In genomic region chr15:79693740-79694139, GRCm38 (mm10) we compare ENCODE assay signal across 10 mouse cellular contexts. TPM values are rescaled to one million over a fixed set of nuclear protein-coding genes. Genes with fewer than 3 reads are reported as not detected.
A peak's percentile ranks its signal among the peaks of the same experiment; 100 is the strongest.
DNase-seq lines count a peak whose midpoint lies in the region; ATAC-seq lines count a peak whose summit lies in the region.
"Had no signal": no experiment of that assay in that cellular context is flagged by ENCODE, and none has a peak within 500 bp of the region (broad histone marks: within the 10 kb centered on the region; RNA-seq: fewer than 3 reads in every experiment).

No protein-coding gene starts in this region.

- H3K27ac ChIP-seq in heart, embryonic 11.5 days (ENCODE audit: low read depth, low read length), result peak overlapping the region; percentile 36; the same call in 1 of the 2 replicates

- DNase-seq in heart, adult 9 months (ENCODE audit: low spot score in 2 of 2), result no peak
- peak; percentile 48 to 55 for DNase-seq in spleen, postnatal 10 days (ENCODE audit: low spot score in 2 of 2)
- DNase-seq in spleen, postnatal 14 days (ENCODE audit: low spot score in 2 of 2), result no peak
- DNase-seq in lung, postnatal 25 days (ENCODE audit: low spot score), result peak; percentile 37
- peak; percentile 67 to 68 for DNase-seq in thymus, postnatal 36 days
- DNase-seq in urinary bladder, postnatal 10 days (ENCODE audit: low spot score), result no peak
- DNase-seq in kidney, postnatal 36 days, result no peak
- DNase-seq: adrenal gland, postnatal 36 days; kidney, adult 2 months had no signal

- H3K4me1 ChIP-seq in heart, embryonic 11.5 days (ENCODE audit: control insufficient read depth, insufficient read depth, low read length), result peaks cover 28% of the 10 kb centered on the region; the same call in 1 of the 2 replicates

- peak overlapping the region; percentile 44 for H3K4me2 ChIP-seq in heart, embryonic 11.5 days

- H3K9me3 ChIP-seq in heart, embryonic 11.5 days (replicated peaks; ENCODE audit: control insufficient read depth, low read length), result no peaks in the 10 kb centered on the region

- H3K36me3 ChIP-seq in heart, embryonic 11.5 days (ENCODE audit: control insufficient read depth, insufficient read depth, low read length), result 0 out of 2 replicates have a peak, but pooled peaks cover 3% of the 10 kb centered on the region

- H3K27me3 ChIP-seq in heart, embryonic 11.5 days (ENCODE audit: control insufficient read depth, insufficient read depth, low read length), result no peaks in the 10 kb centered on the region

- no peak for ATAC-seq in heart, embryonic 11.5 days (replicated peaks; ENCODE audit: insufficient number of reproducible peaks, low FRiP score, low TSS enrichment)

- WGBS in heart, embryonic 11.5 days (ENCODE audit: insufficient replicate concordance), result 58% methylated on average over 11 of the region's 11 CpGs

- no peak overlapping the region; the same call in 1 of the 2 replicates for H3K9ac ChIP-seq in heart, embryonic 11.5 days (ENCODE audit: low read depth, low read length)

- H3K4me3 ChIP-seq in heart, embryonic 11.5 days (ENCODE audit: low read depth, low read length), result no peak overlapping the region

RNA-seq across cellular contexts. Expression of gene Gtpbp1, which starts 3.1 kb away (rescaled TPM):
- 22.7 and 26.3 TPM in 2 replicates for polyA plus RNA-seq in heart, embryonic 11.5 days (2014; fragmentation: Nextera tagmentation; extraction: Ambion mirVana)

RNA-seq across cellular contexts. Expression of gene Josd1, which starts 6.0 kb away (rescaled TPM):
- 10.9 and 15.3 TPM in 2 replicates for polyA plus RNA-seq in heart, embryonic 11.5 days (2014; fragmentation: Nextera tagmentation; extraction: Ambion mirVana)

RNA-seq across cellular contexts. Expression of gene Tomm22, which starts 23.1 kb away (rescaled TPM):
- polyA plus RNA-seq in heart, embryonic 11.5 days (2014; fragmentation: Nextera tagmentation; extraction: Ambion mirVana), result 260 and 273 TPM in 2 replicates

RNA-seq across cellular contexts. Expression of gene Cby1, which starts 34.7 kb away (rescaled TPM):
- polyA plus RNA-seq in heart, embryonic 11.5 days (2014; fragmentation: Nextera tagmentation; extraction: Ambion mirVana), result 38.2 and 45.4 TPM in 2 replicates

RNA-seq across cellular contexts. Expression of gene Fam227a, which starts 35.0 kb away (rescaled TPM):
- 0.87 and 1.7 TPM in 2 replicates for polyA plus RNA-seq in heart, embryonic 11.5 days (2014; fragmentation: Nextera tagmentation; extraction: Ambion mirVana)

Comparison
In these comparisons a context has a peak if more than half of its experiments do, and no peak if none do; other contexts are left out.
1. DNase-seq: peak in spleen, postnatal 10 days (2 of 2), lung, postnatal 25 days (single experiment) and thymus, postnatal 36 days (2 of 2); none in heart, adult 9 months (0 of 2), spleen, postnatal 14 days (0 of 2), urinary bladder, postnatal 10 days (single experiment) and kidney, postnatal 36 days (0 of 2).